Mouse (Mus musculus) CH12.LX (cell line): Measurements from ENCODE around the gene Dsn1. TPM values are rescaled to one million over a fixed set of nuclear protein-coding genes. Genes with fewer than 3 reads are reported as not detected.
A peak's percentile ranks its signal among the peaks of the same experiment; 100 is the strongest.

ENCODE experiments used
- DNase-seq: peaks from one replicate; pipeline ENCODE4 v3.0.0-alpha.2; 2013; ENCODE audit errors: extremely low read depth
- H3K27ac ChIP-seq: 2 replicates; pipeline ENCODE4 v1.5.1; 2012; ENCODE audit warnings: low read depth, mild to moderate bottlenecking, control low read depth, moderate library complexity; ENCODE audit not compliant: insufficient read depth
- H3K27me3 ChIP-seq: replicated peaks from 2 replicates; pipeline ENCODE3; 2012; ENCODE audit warnings: inconsistent platforms
- H3K36me3 ChIP-seq, 2 experiments: replicated peaks in 1 of 2; 2 replicates each; pipeline versions ENCODE3 to v1.6.1; 2012; ENCODE audit warnings: inconsistent platforms in 1 of 2, low read length in 1 of 2, mild to moderate bottlenecking in 1 of 2, mixed read lengths in 1 of 2, moderate library complexity in 1 of 2; ENCODE audit not compliant: control insufficient read depth in 1 of 2, insufficient read depth in 1 of 2
- H3K4me1 ChIP-seq, 2 experiments: 2 replicates each; pipeline ENCODE4 v1.6.1; 2012; ENCODE audit warnings: inconsistent platforms in 1 of 2, moderate library complexity in 1 of 2; ENCODE audit not compliant: insufficient read depth in 2 of 2, control insufficient read depth in 1 of 2
- H3K4me2 ChIP-seq: 2 replicates; pipeline ENCODE4 v1.6.1; 2012; ENCODE audit warnings: low read depth, mild to moderate bottlenecking, control low read depth; ENCODE audit not compliant: poor library complexity, insufficient read depth, severe bottlenecking
- H3K4me3 ChIP-seq, 3 experiments: fragments of 150-350 bp in 1 of 3; sonication (generic) in 1 of 3; replicated peaks in 1 of 3; 2 replicates each; pipeline versions ENCODE3 to v1.5.1; 2011 to 2012; ENCODE audit warnings: low read depth in 2 of 3, low read length in 2 of 3, mild to moderate bottlenecking in 2 of 3, moderate library complexity in 2 of 3, control low read depth in 1 of 3, improper control_type of control experiment in 1 of 3, inconsistent platforms in 1 of 3, mixed read lengths in 1 of 3; ENCODE audit not compliant: poor library complexity in 1 of 3
- H3K79me2 ChIP-seq: replicated peaks from 2 replicates; pipeline ENCODE4 v1.6.1; 2012; ENCODE audit warnings: mild to moderate bottlenecking, moderate library complexity; ENCODE audit not compliant: control insufficient read depth, poor library complexity, insufficient read depth, severe bottlenecking; ENCODE audit errors: extremely low read depth
- H3K9ac ChIP-seq: 2 replicates; pipeline ENCODE4 v1.6.1; 2012; ENCODE audit warnings: low read depth, mild to moderate bottlenecking, control low read depth, moderate library complexity; ENCODE audit not compliant: insufficient read depth
- H3K9me3 ChIP-seq: replicated peaks from 2 replicates; pipeline ENCODE3; 2012; ENCODE audit warnings: low read length, inconsistent platforms, mixed read lengths
- BHLHE40 ChIP-seq: IDR thresholded peaks from 2 replicates; pipeline ENCODE4 v1.6.1; 2011; ENCODE audit warnings: mild to moderate bottlenecking, low read depth, low read length, improper control_type of control experiment
- E2F4 ChIP-seq: IDR thresholded peaks from 2 replicates; pipeline ENCODE4 v1.6.1; 2011; ENCODE audit warnings: low read depth, low read length, improper control_type of control experiment; ENCODE audit not compliant: insufficient replicate concordance
- ELF1 ChIP-seq: IDR thresholded peaks from 2 replicates; pipeline ENCODE4 v1.6.1; 2014; ENCODE audit warnings: low read depth, mild to moderate bottlenecking, inconsistent platforms, low read length, improper control_type of control experiment
- GABPA ChIP-seq: IDR thresholded peaks from 2 replicates; pipeline ENCODE4 v1.6.1; 2012; ENCODE audit warnings: low read depth, low read length, improper control_type of control experiment, inconsistent platforms; ENCODE audit not compliant: insufficient replicate concordance
- IRF4 ChIP-seq: IDR thresholded peaks from 2 replicates; pipeline ENCODE4 v1.6.1; 2014; ENCODE audit warnings: low read depth, mild to moderate bottlenecking, inconsistent platforms, low read length, improper control_type of control experiment
- JUN ChIP-seq: IDR thresholded peaks from 2 replicates; pipeline ENCODE4 v1.6.1; 2011; ENCODE audit warnings: low read depth, mild to moderate bottlenecking, low read length, improper control_type of control experiment, moderate library complexity; ENCODE audit not compliant: insufficient read depth
- KAT2A ChIP-seq: IDR thresholded peaks from 2 replicates; pipeline ENCODE4 v1.6.1; 2012; ENCODE audit warnings: low read length, improper control_type of control experiment, inconsistent platforms; ENCODE audit not compliant: insufficient replicate concordance
- MAFK ChIP-seq: IDR thresholded peaks from 2 replicates; pipeline ENCODE4 v1.6.1; 2011; ENCODE audit warnings: low read length, improper control_type of control experiment; ENCODE audit not compliant: insufficient replicate concordance
- MYC ChIP-seq: IDR thresholded peaks from 2 replicates; pipeline ENCODE4 v1.6.1; 2011; ENCODE audit warnings: low read depth, mild to moderate bottlenecking, improper control_type of control experiment, low read length
- NELFE ChIP-seq: IDR thresholded peaks from 2 replicates; pipeline ENCODE4 v1.6.1; 2011; ENCODE audit warnings: low read depth, low read length, improper control_type of control experiment
- PAX5 ChIP-seq: IDR thresholded peaks from 2 replicates; pipeline ENCODE4 v1.6.1; 2012; ENCODE audit warnings: low read length, inconsistent platforms, mixed read lengths
- RCOR1 ChIP-seq: conservative IDR thresholded peaks from 2 replicates; pipeline ENCODE4 v1.6.1; 2012; ENCODE audit warnings: low read depth, mild to moderate bottlenecking, inconsistent platforms, low read length, improper control_type of control experiment
- SIN3A ChIP-seq: IDR thresholded peaks from 2 replicates; pipeline ENCODE4 v1.6.1; 2012; ENCODE audit warnings: low read length, improper control_type of control experiment, inconsistent platforms
- SMC3 ChIP-seq: IDR thresholded peaks from 2 replicates; pipeline ENCODE4 v1.6.1; 2011; ENCODE audit warnings: low read depth, low read length, improper control_type of control experiment
- TCF12 ChIP-seq: IDR thresholded peaks from 2 replicates; pipeline ENCODE4 v1.6.1; 2014; ENCODE audit warnings: low read depth, mild to moderate bottlenecking, inconsistent platforms, low read length, improper control_type of control experiment
- USF1 ChIP-seq: IDR thresholded peaks from 2 replicates; pipeline ENCODE4 v1.6.1; 2014; ENCODE audit warnings: low read depth, mild to moderate bottlenecking, inconsistent platforms, low read length, improper control_type of control experiment
- ZC3H11A ChIP-seq: IDR thresholded peaks from 2 replicates; pipeline ENCODE4 v1.6.1; 2012; ENCODE audit warnings: low read depth, mild to moderate bottlenecking, inconsistent platforms, low read length, improper control_type of control experiment
- ZKSCAN1 ChIP-seq: IDR thresholded peaks from 2 replicates; pipeline ENCODE4 v1.6.1; 2012; ENCODE audit warnings: low read depth, inconsistent platforms, low read length, improper control_type of control experiment, borderline replicate concordance
- ZNF384 ChIP-seq: IDR thresholded peaks from 2 replicates; pipeline ENCODE4 v1.6.1; 2012; ENCODE audit warnings: low read depth, low read length, improper control_type of control experiment, inconsistent platforms
- dilution Hi-C: fragments of 300-500 bp; cut with MboI; formaldehyde crosslinking; loops from 2 replicates; pipeline ENCODE4 v1.14.3; 2020; ENCODE audit warnings: low sequenced_read_pairs; ENCODE audit not compliant: extremely low pct_unique_long_range_greater_than_20kb, extremely low pct_ligation_motif_present
- in situ Hi-C: fragments of 300-500 bp; cut with MboI; formaldehyde crosslinking; loops from 3 replicates; pipeline ENCODE4 v1.14.3; 2019; ENCODE audit warnings: low sequenced_read_pairs, low pct_ligation_motif_present, low pct_unique_long_range_greater_than_20kb, mixed read lengths
- polyA plus RNA-seq: library from polyadenylated mRNA; unstranded; fragments of >175 nt; gene quantifications from 2 replicates; pipeline ENCODE4 v1.2.1, GENCODE M21; 2012; ENCODE audit warnings: low read depth; ENCODE audit not compliant: insufficient read length
- total RNA-seq, 2 experiments: library from RNA; depleted of rRNA; stranded (reverse); fragments of 300-350 nt in 1 of 2; fragments of >200 nt in 1 of 2; gene quantifications; 2 replicates each; pipeline ENCODE4 v1.2.3; 2012 to 2014

The Dsn1 gene
- total and polyA plus RNA-seq, 3 experiments = 23.2 to 34.3 (median 25.6) TPM

DNA sequence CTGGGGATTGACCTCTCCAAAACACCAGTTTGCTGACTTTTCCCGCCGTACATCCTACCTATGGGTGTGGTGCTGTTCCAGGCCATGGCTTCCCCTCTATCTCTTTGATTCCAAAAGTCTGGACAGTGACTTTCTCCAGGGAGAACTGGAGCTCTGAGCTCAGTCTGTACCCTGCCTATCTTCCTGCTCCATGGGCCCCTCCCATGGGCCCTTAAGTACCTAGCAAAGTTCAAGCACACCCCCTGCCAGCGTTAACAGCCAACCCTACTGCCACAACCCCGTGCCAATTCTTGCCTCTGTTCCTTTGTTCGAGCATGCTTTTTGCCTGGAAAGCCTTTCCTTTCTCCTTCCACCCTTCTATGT, 261 bp upstream of the Dsn1 start:
- Histone ChIP-seq H3K27ac (peak overlapping the region; percentile 70), H3K9ac (peak overlapping the region; percentile 84), H3K9me3 (no peaks in the 10 kb centered on the region), H3K27me3 (no peaks in the 10 kb centered on the region), H3K4me2 (peak overlapping the region; percentile 71), H3K79me2 (no peaks in the 10 kb centered on the region)
- DNase-seq = no peak
- dilution Hi-C loops = no loop called here
- TF ChIP-seq SMC3 = no peak
- no peak for TF ChIP-seq BHLHE40
- TF ChIP-seq MAFK = no peak
- TF ChIP-seq ZC3H11A = no peak
- TF ChIP-seq ZKSCAN1 = no peak
- no peak for TF ChIP-seq E2F4
- TF ChIP-seq RCOR1 = no peak
- TF ChIP-seq PAX5 = no peak
- no peak for TF ChIP-seq ZNF384
- TF ChIP-seq SIN3A = no peak
- no peak for TF ChIP-seq MYC
- no peak for TF ChIP-seq USF1
- no peak for TF ChIP-seq TCF12
- no peak for TF ChIP-seq IRF4
- no peak for TF ChIP-seq NELFE
- no peak for TF ChIP-seq GABPA
- TF ChIP-seq ELF1 = no peak
- TF ChIP-seq, all 38 proteins: peak for 0
- in situ Hi-C loops = no loop called here
- peaks cover 5 to 38% of the 10 kb centered on the region in 2 experiments; a peak in 3 of 4 replicates for H3K4me1 ChIP-seq
- H3K36me3 ChIP-seq = peaks cover 16 to 33% of the 10 kb centered on the region in 2 experiments
- H3K4me3 ChIP-seq = peak overlapping the region; percentile 74 to 85 (median 75)

GRCm38 (mm10) chr2:157002321-157002720, 4.6 kb downstream of the Dsn1 start:
- dilution Hi-C loops (no loop called here), in situ Hi-C loops (no loop called here)
- no peak overlapping the region for H3K27ac ChIP-seq
- H3K36me3 ChIP-seq = peaks cover 35 to 73% of the 10 kb centered on the region in 2 experiments
- no peaks in the 10 kb centered on the region for H3K27me3 ChIP-seq
- no peak overlapping the region for H3K9ac ChIP-seq
- no peak for DNase-seq
- H3K79me2 ChIP-seq = no peaks in the 10 kb centered on the region
- TF ChIP-seq KAT2A = no peak
- no peak for TF ChIP-seq JUN
- TF ChIP-seq ELF1 = no peak
- H3K4me1 ChIP-seq = peaks cover 5 to 16% of the 10 kb centered on the region in 2 experiments; a peak in 3 of 4 replicates
- no peaks in the 10 kb centered on the region for H3K9me3 ChIP-seq
- H3K4me2 ChIP-seq = no peak overlapping the region
- no peak overlapping the region for H3K4me3 ChIP-seq
